Mouse (Mus musculus) megakaryocyte progenitor cell, adult 5-6 weeks (primary cell): Measurements from ENCODE around the gene Rab7b. TPM values are rescaled to one million over a fixed set of nuclear protein-coding genes. Genes with fewer than 3 reads are reported as not detected.

ENCODE experiments used
- ATAC-seq: replicated peaks from 2 replicates; pipeline ENCODE4 v1.8.0; 2016; ENCODE audit warnings: mild to moderate bottlenecking, moderate TSS enrichment, inconsistent platforms; ENCODE audit not compliant: poor library complexity
- total RNA-seq, 2 experiments: library from RNA; stranded (forward) in 1 of 2; stranded (reverse) in 1 of 2; fragments of 157-497, 149-512 nt in 1 of 2; fragments of 200-1000 nt in 1 of 2; gene quantifications; 2 replicates each; pipeline versions ENCODE4 v1.2.3 to v1.2.4; 2015 to 2017

Gene Rab7b
- total RNA-seq, 2 experiments from 2014 or later, result 5.8 to 31.1 TPM

GRCm38 (mm10) chr1:131736494-131736893, 48.0 kb downstream of the Rab7b start:
- ATAC-seq, result peak; percentile 44

GRCm38 (mm10) chr1:131737269-131737668, 48.8 kb downstream of the Rab7b start:
- ATAC-seq, result peak; percentile 24; the same call in 1 of the 2 replicates

DNA sequence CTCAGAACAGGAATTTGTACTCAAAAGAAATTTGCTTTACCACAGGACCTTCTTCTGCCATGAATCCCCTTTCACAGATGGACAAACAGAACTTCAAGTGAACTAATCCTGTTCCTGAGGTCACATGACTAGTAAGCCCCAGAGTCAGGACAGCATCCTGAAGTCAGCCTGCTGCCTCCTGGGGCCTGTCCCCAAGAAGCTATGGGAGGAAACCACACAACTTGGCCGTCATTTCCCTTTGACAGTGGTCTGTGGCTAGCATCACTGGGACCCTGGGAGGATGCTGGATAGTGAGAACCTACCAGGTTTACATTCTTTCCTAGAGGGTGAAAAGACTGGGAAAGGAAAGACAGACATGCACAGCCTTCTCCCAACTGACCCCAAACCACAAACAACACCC, 50.3 kb downstream of the Rab7b start:
- ATAC-seq, result peak; percentile 29

DNA sequence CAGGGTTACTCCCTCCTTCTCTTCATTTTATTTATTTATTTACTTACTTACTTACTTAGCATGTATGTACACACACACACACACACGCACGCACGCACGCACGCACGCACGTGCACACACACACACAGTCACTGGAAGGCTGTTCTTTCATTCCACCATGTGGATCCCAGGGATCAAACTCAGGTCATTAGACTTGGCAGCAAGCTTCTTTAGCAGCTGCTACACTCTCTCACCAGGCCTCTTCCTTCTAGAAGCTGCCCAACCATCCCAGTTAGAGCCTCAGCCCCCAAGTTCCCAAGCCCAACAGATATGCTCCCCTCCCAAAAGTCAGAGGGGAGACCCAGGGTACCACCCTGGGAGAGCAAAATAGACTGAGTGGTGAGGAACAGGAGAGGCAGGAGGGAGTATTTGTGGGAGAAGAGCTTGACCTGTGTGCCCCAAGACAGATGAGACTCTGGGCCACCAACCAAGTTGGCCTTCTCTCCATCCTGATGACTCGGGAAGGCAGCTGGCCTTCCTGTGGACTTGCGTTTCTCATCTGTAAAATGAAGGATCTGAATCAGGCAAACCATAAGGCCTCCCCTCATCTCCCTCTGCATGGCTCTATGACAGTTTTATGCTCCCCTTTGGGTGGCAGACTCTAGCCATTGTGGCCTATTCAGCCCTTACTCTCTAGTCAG, 51.1 kb downstream of the Rab7b start:
- ATAC-seq, result no peak

DNA sequence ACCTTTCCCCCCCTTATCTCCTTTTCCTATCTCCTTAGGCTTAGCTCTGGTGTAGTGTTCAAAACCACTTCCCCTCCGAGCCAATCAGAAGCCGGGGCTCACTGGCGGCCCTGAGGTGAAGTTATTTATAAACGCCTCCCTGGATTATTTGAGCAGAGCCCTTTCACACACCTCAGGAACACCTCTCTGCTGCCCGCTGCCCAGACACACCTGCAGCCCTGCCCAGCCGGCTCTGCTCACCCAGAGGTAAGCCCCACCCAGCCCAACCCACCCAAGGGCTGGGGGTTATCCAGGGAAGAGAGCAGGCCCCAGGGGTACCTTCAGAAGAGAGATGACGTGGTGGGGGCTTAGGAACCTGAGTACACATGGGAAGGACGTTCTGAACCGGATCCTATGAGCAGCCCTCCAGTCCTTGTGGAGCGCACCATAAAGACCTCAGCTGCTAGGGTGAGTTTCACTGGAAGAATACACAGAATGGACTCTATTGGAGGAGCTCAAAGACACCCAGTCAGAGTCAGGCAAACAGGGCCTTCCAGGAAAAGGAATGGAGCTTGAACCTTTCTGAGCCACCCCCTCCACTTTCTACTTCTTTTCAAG, 55.5 kb downstream of the Rab7b start, which contains the start of gene Slc26a9:
TSS of gene Slc26a9 (plus strand) at position 155 of the 597 bp plus-strand sequence.
- ATAC-seq, result no peak

DNA sequence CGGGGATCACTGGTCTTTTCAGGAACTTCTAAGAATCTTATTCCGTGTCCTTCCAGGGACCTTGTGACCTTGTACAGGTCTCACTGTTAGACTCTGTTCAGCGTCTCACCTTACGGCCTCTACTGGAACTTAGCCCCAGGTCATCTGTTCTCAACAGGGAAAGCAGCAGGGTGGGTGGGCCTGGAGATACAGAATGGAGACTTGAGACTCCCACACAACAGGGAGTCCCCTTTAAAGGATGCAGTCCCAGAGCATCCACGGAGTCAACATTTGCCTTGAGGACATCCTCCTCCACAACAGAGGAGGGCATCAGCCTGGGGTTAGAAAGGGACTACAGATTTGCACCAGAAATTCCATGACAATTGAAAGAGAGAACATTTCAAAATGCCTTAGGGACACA, 56.9 kb downstream of the Rab7b start:
- no peak for ATAC-seq

GRCm38 (mm10) chr1:131747761-131748160, 59.3 kb downstream of the Rab7b start:
- no peak for ATAC-seq

DNA sequence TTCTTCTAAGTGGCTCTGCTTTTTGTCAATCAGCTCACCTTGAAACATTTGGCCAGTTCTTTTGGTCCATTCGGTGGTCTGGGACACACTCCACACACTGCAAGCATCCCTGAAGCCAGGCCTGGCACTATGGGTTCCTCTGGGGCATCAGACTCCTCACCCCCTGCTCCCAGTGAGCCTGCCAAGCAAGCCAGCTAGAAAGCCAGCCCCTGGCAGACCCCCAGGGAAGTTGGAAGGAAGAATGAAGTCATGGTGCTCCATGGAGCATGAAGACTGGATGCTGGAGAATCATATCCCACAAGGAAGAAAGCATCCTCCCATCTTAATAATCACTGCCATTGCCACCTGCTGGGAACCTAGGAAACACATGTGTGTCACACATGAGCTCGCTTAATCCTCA, 60.1 kb downstream of the Rab7b start:
- no peak for ATAC-seq

DNA sequence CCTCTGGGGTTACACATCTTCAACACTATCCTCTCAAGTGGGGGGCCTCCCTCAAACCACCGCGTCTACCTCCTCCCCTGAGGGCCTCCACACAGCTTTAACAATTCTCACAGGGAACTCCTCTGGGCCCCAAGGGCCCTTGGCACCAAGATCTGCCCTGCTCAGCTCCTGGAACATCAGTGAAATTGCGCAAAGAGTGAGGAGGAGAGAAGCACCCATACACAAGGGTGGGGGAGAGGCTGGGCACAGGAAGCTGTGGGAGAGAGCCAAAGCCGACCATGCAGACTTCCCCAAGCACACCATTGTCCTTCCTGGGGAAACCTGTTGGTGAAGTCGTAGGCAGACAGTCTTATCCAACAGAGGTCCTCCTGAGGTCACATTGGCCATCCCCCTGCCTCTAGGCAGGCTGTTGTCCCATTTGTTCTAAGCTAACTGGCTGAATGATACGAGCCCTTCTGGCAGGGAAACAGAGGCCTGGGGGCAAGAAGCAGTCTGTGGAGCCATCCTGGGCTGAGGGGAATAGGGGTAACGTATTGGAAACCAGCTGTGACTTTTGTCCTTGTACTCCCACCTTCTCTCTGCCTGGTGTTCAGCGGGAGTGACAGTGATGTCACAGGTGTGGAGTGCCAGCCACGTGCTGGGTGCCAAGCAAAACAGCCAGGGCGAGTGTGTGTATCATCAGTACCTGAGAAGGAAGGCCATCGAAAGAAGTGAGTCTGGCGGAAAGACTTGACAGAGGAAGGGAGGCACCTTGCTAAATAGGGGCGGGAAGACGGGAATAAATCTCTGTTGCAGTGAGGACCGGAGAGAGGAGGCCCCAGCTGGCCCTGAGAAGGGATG, 61.4 kb downstream of the Rab7b start:
- ATAC-seq, result peak; percentile 58

GRCm38 (mm10) chr1:131751181-131751890, 62.8 kb downstream of the Rab7b start:
- ATAC-seq, result no peak

DNA sequence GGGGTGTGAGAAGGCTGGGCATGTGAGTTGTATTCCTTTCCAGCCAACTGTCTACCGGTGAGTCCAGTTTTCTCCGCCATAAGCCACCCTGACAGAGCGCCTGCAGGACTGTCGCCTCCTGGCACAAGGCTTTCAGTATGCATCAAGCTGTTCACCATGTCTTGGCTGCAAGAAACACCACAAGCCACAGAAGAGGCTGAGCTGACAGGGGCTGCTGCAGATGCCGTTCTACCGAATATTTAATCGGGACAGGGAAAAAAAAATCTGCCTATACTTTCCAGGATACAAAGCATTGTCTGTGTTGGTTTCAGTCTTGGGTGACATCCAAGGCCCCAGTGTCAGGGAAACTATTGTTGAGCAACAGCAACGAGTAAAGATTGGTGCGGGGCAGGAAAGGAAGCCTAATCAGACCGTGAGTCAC, 63.4 kb downstream of the Rab7b start:
- no peak; the same call in 1 of the 2 replicates for ATAC-seq

DNA sequence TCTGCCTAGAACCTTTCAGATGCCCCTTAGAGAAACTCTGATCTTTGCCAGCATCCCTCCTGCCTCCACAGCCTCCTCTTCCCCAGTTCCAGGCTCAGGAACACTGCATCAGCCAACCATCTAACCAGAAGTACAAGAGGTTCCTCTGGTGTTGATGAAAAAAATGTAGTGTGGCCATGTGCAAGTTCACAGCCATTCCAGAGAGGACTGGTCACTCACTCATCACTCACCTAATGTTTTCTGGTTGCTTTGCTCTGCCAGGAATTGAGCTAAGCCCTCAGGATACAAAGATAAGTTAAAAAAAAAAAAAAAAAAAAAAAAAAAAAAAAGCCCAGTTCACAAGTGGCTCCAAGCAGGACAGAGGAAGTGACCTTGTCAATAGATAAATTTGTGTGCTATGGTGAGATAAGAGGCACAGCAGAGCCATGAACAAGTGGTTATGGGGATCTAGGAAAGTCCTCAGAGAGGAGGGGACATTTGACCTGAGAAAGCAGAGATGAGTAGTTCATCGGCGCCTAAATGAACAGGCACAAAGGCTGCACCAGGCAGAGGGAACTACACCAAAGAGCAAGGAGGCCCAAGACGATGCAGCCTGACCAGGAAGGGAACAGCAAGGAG, 65.8 kb downstream of the Rab7b start:
- peak; percentile 26 for ATAC-seq

- ATAC-seq, result peak; percentile 77
These were observed 66.4 kb downstream of the Rab7b start for GRCm38 (mm10) chr1:131754916-131755315.

DNA sequence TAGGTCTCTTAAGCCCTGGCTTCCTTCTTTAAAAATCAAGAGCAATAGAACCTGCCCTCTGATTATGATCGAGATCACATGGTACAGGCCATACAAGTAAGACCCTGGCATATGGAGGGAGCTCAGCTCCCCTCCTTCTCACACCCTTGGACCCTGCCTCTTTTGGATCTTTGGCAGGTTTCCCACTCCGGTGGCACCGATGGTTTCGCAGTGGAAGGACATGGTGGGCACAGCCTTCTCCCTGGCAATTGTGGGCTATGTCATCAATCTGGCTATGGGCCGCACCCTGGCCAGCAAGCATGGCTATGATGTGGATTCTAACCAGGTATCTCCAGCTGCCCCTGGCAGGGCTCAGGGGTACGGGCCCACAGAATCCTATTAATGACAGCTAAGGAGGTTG, 68.7 kb downstream of the Rab7b start:
- no peak for ATAC-seq

DNA sequence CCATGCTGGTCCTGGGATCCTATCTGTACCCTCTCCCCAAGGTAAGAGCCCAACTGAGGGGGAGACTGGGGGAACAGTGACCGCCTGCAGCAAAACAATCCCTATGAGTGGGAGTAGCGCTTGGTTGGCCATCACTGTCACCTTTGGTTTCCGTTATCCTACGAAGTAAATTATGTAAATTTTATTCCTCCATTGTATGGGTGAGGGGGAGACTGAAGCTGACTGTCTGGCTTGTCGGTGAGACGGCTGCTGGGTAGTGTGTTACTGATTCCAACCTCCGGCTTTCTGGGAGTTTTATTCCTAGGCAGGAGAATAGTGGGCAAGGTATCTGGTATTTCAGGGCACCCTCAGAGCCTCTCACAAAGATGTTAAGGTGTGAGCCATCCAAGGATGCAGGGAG, 70.3 kb downstream of the Rab7b start:
- no peak for ATAC-seq

DNA sequence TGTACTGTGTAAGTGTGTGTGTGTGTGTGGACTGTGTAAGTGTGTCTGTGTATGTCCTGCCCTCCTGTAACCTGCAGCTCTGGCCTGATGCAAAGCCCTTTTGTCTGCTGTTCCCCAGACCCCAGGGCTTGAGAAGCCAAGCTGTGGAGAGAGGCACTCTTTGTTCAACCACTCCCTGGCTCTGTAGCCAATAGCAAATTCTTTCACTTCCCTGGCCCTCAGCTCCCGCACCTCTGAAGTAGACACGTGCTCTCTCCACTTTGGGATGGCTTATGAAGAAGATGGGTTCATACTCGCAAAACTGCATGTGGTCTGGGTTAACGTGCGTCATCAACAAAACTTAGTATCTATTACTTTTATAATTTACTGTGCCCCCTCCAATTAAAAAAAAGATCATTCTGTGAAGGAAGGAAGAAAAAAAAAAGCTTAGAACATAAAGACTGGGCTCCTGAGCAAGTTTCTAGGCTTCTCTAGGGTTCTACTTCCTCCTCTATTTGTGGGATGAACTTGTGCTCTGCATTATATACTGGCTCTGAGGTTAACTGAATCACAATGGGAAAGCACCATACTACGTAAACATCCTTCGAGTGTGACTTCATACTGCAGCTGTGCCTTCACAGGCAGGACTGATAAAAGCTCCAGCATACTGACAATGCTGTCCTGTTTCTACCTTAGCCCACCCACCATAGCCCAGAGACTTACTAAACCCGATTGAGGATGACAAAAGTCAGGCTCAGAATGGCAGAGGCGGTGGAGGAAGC, 71.4 kb downstream of the Rab7b start:
- ATAC-seq, result no peak

GRCm38 (mm10) chr1:131760428-131760820, 71.9 kb downstream of the Rab7b start:
- no peak for ATAC-seq

DNA sequence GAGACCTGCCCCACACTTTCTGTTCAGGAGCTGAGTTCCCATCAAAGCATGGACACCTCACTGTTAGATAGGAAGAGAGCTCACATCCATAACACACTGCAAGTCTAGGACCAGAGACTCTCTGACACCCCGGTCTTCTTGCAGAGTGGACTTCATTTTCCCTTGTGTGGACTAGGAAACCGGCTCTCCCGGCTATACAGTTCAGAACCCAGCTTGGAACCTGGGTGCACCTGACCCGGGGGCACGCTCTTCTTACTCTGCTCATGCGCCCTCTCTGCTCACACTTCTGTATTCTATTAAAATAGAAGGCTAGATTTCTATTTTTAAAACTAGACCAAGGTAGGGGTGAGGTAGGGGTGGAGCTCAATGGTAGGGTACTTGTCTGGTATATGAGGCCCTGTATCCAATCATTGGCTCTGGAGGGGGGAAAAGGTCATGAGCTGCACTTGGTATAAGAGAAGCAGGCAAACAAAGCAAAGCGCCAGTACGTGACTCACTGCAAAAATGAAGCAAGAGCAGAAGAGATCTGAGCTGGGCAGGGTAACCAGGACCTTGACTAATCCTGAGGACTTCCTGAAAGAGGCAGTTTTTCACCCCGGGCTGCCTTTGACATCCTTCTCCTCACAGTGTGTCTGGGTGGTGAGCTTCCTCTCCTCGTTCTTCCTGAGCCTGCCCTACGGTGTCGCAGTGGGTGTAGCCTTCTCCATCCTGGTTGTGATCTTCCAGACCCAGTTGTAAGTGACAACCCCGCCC, 72.8 kb downstream of the Rab7b start:
- peak; percentile 72 for ATAC-seq

GRCm38 (mm10) chr1:131763683-131764082, 75.2 kb downstream of the Rab7b start:
- ATAC-seq, result peak; percentile 48
